Mouse (Mus musculus) spleen, adult 2 months (tissue): ENCODE measurements around the gene Tepp. TPM values are rescaled to one million over a fixed set of nuclear protein-coding genes. Genes with fewer than 3 reads are reported as not detected.
A peak's percentile ranks its signal among the peaks of the same experiment; 100 is the strongest.

Experiments used
- DNase-seq, 2 experiments: peaks; one replicate each; pipeline versions ENCODE4 v3.0.0 to v3.0.0-alpha.2; 2012 to 2021; ENCODE audit warnings: low spot score in 2 of 2, low read depth in 1 of 2
- H3K27ac ChIP-seq: fragments of 200-500 bp; 2 replicates; pipeline ENCODE4 v1.5.1; 2012; ENCODE audit warnings: low read length, inconsistent platforms; ENCODE audit not compliant: insufficient read depth
- H3K27me3 ChIP-seq: fragments of 200-500 bp; 2 replicates; pipeline ENCODE4 v1.6.1; 2012; ENCODE audit warnings: mild to moderate bottlenecking, moderate library complexity, low read length, inconsistent platforms; ENCODE audit not compliant: control insufficient read depth, insufficient read depth
- H3K36me3 ChIP-seq: fragments of 200-500 bp; 2 replicates; pipeline ENCODE4 v1.6.1; 2012; ENCODE audit warnings: mild to moderate bottlenecking, low read length, inconsistent platforms; ENCODE audit not compliant: control insufficient read depth, insufficient read depth
- H3K4me1 ChIP-seq: fragments of 200-500 bp; 2 replicates; pipeline ENCODE4 v1.6.1; 2011; ENCODE audit warnings: inconsistent platforms; ENCODE audit not compliant: control insufficient read depth, insufficient read depth, insufficient read length
- H3K4me3 ChIP-seq: fragments of 200-500 bp; 2 replicates; pipeline ENCODE4 v1.5.1; 2011; ENCODE audit warnings: mild to moderate bottlenecking, inconsistent platforms; ENCODE audit not compliant: insufficient read depth, insufficient read length; ENCODE audit errors: extremely low read depth
- CTCF ChIP-seq: fragments of 200-500 bp; IDR thresholded peaks from 2 replicates; pipeline ENCODE4 v1.5.1; 2011; ENCODE audit warnings: mild to moderate bottlenecking, inconsistent platforms; ENCODE audit not compliant: insufficient read depth, insufficient read length, insufficient replicate concordance; ENCODE audit errors: extremely low read depth
- POLR2A ChIP-seq: fragments of 200-500 bp; IDR thresholded peaks from 2 replicates; pipeline ENCODE4 v1.6.1; 2011; ENCODE audit warnings: low read depth, low read length, inconsistent platforms
- WGBS: fragments of 180-500 bp; shearing (Covaris S2); methylation state at CpG from one replicate; pipeline ENCODE4 v1.1.7; 2018; 5-methylcytosine and 5-hydroxymethylcytosine counted together
- polyA plus RNA-seq: library from polyadenylated mRNA; depleted of rRNA; stranded (reverse); fragments of >200 nt; gene quantifications from 2 replicates; pipeline ENCODE4 v1.2.3, GENCODE M21; 2012

The Tepp gene
- polyA plus RNA-seq, 1 experiment, result 0.39 TPM

GRCm38 (mm10) chr8:95361016-95361341, 50.6 kb downstream of the Tepp start:
- H3K27me3 ChIP-seq, result no peaks in the 10 kb centered on the region
- no peak overlapping the region for H3K27ac ChIP-seq
- TF ChIP-seq POLR2A (no peak), CTCF (no peak)
- no peak overlapping the region for H3K4me3 ChIP-seq
- H3K36me3 ChIP-seq, result no peaks in the 10 kb centered on the region
- 81% methylated on average over 3 of the region's 3 CpGs for WGBS
- peaks cover 7% of the 10 kb centered on the region; the same call in 1 of the 2 replicates for H3K4me1 ChIP-seq
- DNase-seq, result no peak

GRCm38 (mm10) chr8:95362272-95362671, 51.9 kb downstream of the Tepp start:
- no peak for DNase-seq
- H3K27ac ChIP-seq, result no peak overlapping the region
- TF ChIP-seq CTCF (no peak), POLR2A (no peak)
- peaks cover 7% of the 10 kb centered on the region; the same call in 1 of the 2 replicates for H3K4me1 ChIP-seq
- WGBS, result 76% methylated on average over 6 of the region's 6 CpGs
- H3K4me3 ChIP-seq, result no peak overlapping the region
- no peaks in the 10 kb centered on the region for H3K36me3 ChIP-seq
- no peaks in the 10 kb centered on the region for H3K27me3 ChIP-seq

- H3K27me3 ChIP-seq, result no peaks in the 10 kb centered on the region
- H3K36me3 ChIP-seq, result no peaks in the 10 kb centered on the region
- peaks cover 7% of the 10 kb centered on the region; the same call in 1 of the 2 replicates for H3K4me1 ChIP-seq
- H3K4me3 ChIP-seq, result no peak overlapping the region
- no peak overlapping the region for H3K27ac ChIP-seq
- 92% methylated on average over 2 of the region's 2 CpGs for WGBS
- TF ChIP-seq CTCF (no peak), POLR2A (no peak)
- no peak for DNase-seq
These were observed 53.5 kb downstream of the Tepp start for GRCm38 (mm10) chr8:95363849-95364248.

- DNase-seq, result no peak
- H3K36me3 ChIP-seq, result no peaks in the 10 kb centered on the region
- TF ChIP-seq CTCF, result no peak
- no peak for TF ChIP-seq POLR2A
- H3K4me3 ChIP-seq, result peak overlapping the region; percentile 41; the same call in 1 of the 2 replicates
- no peaks in the 10 kb centered on the region for H3K27me3 ChIP-seq
- no peak overlapping the region for H3K27ac ChIP-seq
- no peaks in the 10 kb centered on the region for H3K4me1 ChIP-seq
- WGBS, result 39% methylated on average over 20 of the region's 20 CpGs
These were observed 59.4 kb downstream of the Tepp start for GRCm38 (mm10) chr8:95369581-95370326.

GRCm38 (mm10) chr8:95373389-95374002, 63.1 kb downstream of the Tepp start:
- TF ChIP-seq POLR2A (no peak), CTCF (no peak)
- no peak for DNase-seq
- Histone ChIP-seq H3K36me3 (no peaks in the 10 kb centered on the region), H3K27ac (no peak overlapping the region), H3K4me1 (no peaks in the 10 kb centered on the region), H3K4me3 (no peak overlapping the region), H3K27me3 (no peaks in the 10 kb centered on the region)
- WGBS, result 83% methylated on average over 12 of the region's 12 CpGs

- no peak for DNase-seq
- Histone ChIP-seq H3K36me3 (no peaks in the 10 kb centered on the region), H3K27me3 (no peaks in the 10 kb centered on the region), H3K27ac (no peak overlapping the region), H3K4me1 (no peaks in the 10 kb centered on the region), H3K4me3 (no peak overlapping the region)
- TF ChIP-seq POLR2A (no peak), CTCF (no peak)
- 55% methylated on average over 3 of the region's 3 CpGs for WGBS
These were observed 64.1 kb downstream of the Tepp start for GRCm38 (mm10) chr8:95374429-95374828.
